Mouse (Mus musculus) MEL (cell line): ENCODE results near the gene Ctnna2.

Experiments
- CHD2 ChIP-seq: IDR thresholded peaks from 2 replicates; pipeline ENCODE4 v1.6.1; 2011; ENCODE audit warnings: low read length, improper control_type of control experiment
- CTCF ChIP-seq, 3 experiments: IDR thresholded peaks in 2 of 3; conservative IDR thresholded peaks in 1 of 3; 2 replicates each; pipeline ENCODE4 v1.5.1; 2011 to 2012; ENCODE audit warnings: low read length in 3 of 3, low read depth in 2 of 3, mild to moderate bottlenecking in 2 of 3, improper control_type of control experiment in 1 of 3, inconsistent platforms in 1 of 3, mixed read lengths in 1 of 3, moderate library complexity in 1 of 3; ENCODE audit not compliant: control insufficient read depth in 1 of 3, insufficient read depth in 1 of 3, poor library complexity in 1 of 3, severe bottlenecking in 1 of 3
- KAT2A ChIP-seq: conservative IDR thresholded peaks from 2 replicates; pipeline ENCODE4 v1.6.1; 2012; ENCODE audit warnings: low read depth, low read length, improper control_type of control experiment, inconsistent platforms
- MAX ChIP-seq: IDR thresholded peaks from 2 replicates; pipeline ENCODE4 v1.6.1; 2011; ENCODE audit warnings: low read length, improper control_type of control experiment
- POLR2A ChIP-seq, 2 experiments: IDR thresholded peaks; 2 replicates each; pipeline ENCODE4 v1.6.1; 2011 to 2012; ENCODE audit warnings: low read length in 2 of 2, mild to moderate bottlenecking in 2 of 2, control low read depth in 1 of 2, improper control_type of control experiment in 1 of 2, low read depth in 1 of 2, moderate library complexity in 1 of 2; ENCODE audit not compliant: control insufficient read depth in 1 of 2, insufficient read depth in 1 of 2, poor library complexity in 1 of 2
- ZNF384 ChIP-seq: IDR thresholded peaks from 2 replicates; pipeline ENCODE4 v1.6.1; 2012; ENCODE audit warnings: low read depth, mild to moderate bottlenecking, inconsistent platforms, low read length, improper control_type of control experiment

DNA sequence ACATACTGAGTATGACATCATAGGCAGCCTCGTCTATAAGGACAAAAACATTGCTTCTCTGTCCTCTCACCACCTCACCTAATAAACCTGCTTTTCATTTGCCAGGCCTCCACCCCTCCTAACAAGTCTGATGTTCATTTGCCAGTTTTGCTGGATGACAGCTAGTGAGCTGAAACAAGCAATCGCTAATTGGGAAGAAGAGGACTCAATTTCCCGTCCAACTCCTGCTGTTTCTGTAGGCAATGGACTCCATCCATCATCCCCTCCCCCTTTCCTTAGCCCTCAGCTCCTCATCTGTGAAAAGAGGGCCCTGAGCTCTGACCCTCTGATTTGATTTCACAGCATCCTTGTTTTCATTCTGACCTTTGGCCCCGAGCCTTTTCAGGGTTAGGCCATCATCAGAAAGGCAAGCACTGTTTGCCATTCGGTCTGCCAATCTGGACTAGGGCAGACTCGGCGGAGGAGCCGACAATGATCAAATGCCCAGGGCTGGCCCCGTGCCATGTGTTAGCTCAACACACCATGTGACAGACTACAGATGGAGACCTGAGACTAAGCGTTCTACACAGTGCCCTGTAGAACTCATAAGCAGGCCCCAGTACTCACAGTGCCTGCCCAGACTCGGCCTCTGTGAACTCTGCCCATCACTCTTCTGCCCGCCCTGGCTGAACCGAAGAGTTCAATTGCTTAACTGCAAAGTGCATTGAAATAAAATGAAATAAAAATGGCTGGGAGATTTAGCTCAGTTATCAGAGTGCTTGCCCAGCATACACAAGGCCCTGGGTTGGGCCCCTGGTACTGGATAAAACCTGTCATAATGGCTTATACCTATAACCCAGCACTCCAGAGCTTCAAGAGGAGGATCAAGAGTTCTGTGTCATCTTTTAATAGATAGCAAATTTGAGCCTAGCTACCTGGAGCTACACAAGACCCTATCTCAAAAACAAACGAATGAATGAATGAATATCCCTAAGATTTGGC, 903.8 kb downstream of the Ctnna2 start:
- TF ChIP-seq CTCF (IDR thresholded peaks at IDR 0.05 in 2 of 3, conservative IDR thresholded peaks at IDR 0.05 in 1 of 3; ENCODE audit: control insufficient read depth in 1 of 3, insufficient read depth in 1 of 3, low read depth in 2 of 3, low read length in 3 of 3, poor library complexity in 1 of 3, severe bottlenecking in 1 of 3) = no peak
- no peak for TF ChIP-seq ZNF384
- no peak for TF ChIP-seq POLR2A (IDR thresholded peaks at IDR 0.05; ENCODE audit: control insufficient read depth in 1 of 2, insufficient read depth in 1 of 2, low read depth in 1 of 2, low read length in 2 of 2, poor library complexity in 1 of 2)
- no peak for TF ChIP-seq MAX
- TF ChIP-seq CHD2 = no peak
- no peak for TF ChIP-seq KAT2A
